Mouse (Mus musculus): Measurements from ENCODE around the gene Plac8. TPM values are rescaled to one million over a fixed set of nuclear protein-coding genes. Genes with fewer than 3 reads are reported as not detected.

Plac8 gene
- polyA plus RNA-seq (2014; fragmentation: Nextera tagmentation; extraction: Ambion mirVana): 148 and 159 TPM in 2 replicates

- Histone ChIP-seq H3K4me2 (replicated peaks; ENCODE audit: low read depth, low read length) (peak within 1 kb of the TSS; percentile 37), H3K9me3 (ENCODE audit: control insufficient read depth, low read depth, low read length) (no peaks in the 10 kb centered on the region), H3K27ac (ENCODE audit: low read length) (peak within 1 kb of the TSS; percentile 66), H3K4me1 (ENCODE audit: control insufficient read depth, insufficient read depth, low read length) (peaks cover 22% of the 10 kb centered on the region), H3K4me3 (ENCODE audit: low read depth, low read length) (peak within 1 kb of the TSS; percentile 22), H3K36me3 (ENCODE audit: control insufficient read depth, insufficient read depth, low read length) (no peaks in the 10 kb centered on the region), H3K9ac (replicated peaks; ENCODE audit: low read depth, low read length) (no peak within 1 kb of the TSS; the same call in 1 of the 2 replicates), H3K27me3 (ENCODE audit: control insufficient read depth, insufficient read depth, low read length) (no peaks in the 10 kb centered on the region)
- WGBS: 28% methylated on average over 7 of the region's 7 CpGs
- ATAC-seq (ENCODE audit: insufficient number of reproducible peaks, insufficient read depth, low FRiP score, low read depth): peak; percentile 87
These were observed at the start of gene Plac8 for GRCm38 (mm10) chr5:100572069-100572468. TSS of gene Plac8 (minus strand) at chr5:100572245.

DNA sequence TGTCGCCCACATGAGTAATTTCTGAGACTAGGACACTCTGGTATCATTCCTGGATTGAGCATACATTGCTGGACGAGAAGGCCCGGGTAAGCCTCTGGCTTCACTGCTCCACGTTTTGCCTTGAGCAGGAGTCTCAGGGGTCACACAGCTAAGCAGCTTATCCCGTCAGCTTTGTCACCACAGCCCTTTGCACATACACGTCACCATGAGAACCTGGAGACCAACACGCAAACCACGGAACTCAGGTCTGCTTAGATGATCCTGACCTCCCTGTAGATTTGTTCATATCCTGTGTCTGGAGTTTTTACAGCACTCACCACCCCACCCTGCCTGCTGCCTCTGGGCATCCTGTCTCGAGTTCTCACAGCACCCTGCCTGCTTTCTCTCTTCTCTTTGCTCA, 48.9 kb upstream of the Plac8 start:
- WGBS: 75% methylated on average over 9 of the region's 9 CpGs
- ATAC-seq (ENCODE audit: insufficient number of reproducible peaks, insufficient read depth, low FRiP score, low read depth): no peak
- Histone ChIP-seq H3K27me3 (ENCODE audit: control insufficient read depth, insufficient read depth, low read length) (no peaks in the 10 kb centered on the region), H3K36me3 (ENCODE audit: control insufficient read depth, insufficient read depth, low read length) (no peaks in the 10 kb centered on the region), H3K9me3 (ENCODE audit: control insufficient read depth, low read depth, low read length) (no peaks in the 10 kb centered on the region), H3K4me2 (replicated peaks; ENCODE audit: low read depth, low read length) (no peak overlapping the region), H3K9ac (replicated peaks; ENCODE audit: low read depth, low read length) (no peak overlapping the region), H3K4me1 (ENCODE audit: control insufficient read depth, insufficient read depth, low read length) (no peaks in the 10 kb centered on the region), H3K27ac (ENCODE audit: low read length) (no peak overlapping the region), H3K4me3 (ENCODE audit: low read depth, low read length) (no peak overlapping the region)

DNA sequence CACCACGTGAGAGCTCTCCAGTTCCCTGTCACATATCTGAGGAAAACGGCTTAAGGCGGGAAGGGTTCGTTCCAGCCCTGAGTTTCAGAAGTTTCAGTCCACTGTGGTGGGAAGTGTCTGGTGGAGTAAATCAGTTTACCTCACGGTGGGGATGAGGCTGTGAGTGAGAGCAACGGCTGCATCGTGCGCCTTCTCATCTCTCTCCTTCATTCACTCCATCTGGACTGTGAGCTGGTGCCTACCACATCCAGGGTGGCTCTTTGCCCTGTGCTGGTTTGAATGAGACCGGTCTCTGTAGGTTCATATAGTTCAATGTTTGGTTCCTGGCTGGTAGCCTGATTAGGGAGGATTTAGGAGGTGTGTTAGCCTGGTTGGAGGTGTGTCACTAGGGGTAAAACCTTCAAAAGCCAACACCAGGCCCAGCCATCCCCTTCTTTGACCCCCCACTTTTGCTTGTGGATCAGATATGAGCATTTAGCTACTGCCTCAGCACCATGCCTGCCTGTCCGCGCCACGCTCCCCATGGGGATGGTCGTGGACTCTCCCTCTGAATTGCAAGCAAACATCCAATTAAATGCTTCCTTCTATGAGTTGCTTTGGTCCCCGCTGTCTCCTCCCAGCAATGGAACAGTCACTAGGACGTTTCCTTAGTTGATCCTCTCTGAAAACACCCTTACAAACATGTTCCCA, 47.7 kb upstream of the Plac8 start:
- no peak for ATAC-seq (ENCODE audit: insufficient number of reproducible peaks, insufficient read depth, low FRiP score, low read depth)
- H3K4me3 ChIP-seq (ENCODE audit: low read depth, low read length): no peak overlapping the region
- no peaks in the 10 kb centered on the region for H3K27me3 ChIP-seq (ENCODE audit: control insufficient read depth, insufficient read depth, low read length)
- no peak overlapping the region for H3K9ac ChIP-seq (replicated peaks; ENCODE audit: low read depth, low read length)
- H3K4me2 ChIP-seq (replicated peaks; ENCODE audit: low read depth, low read length): no peak overlapping the region
- no peaks in the 10 kb centered on the region for H3K36me3 ChIP-seq (ENCODE audit: control insufficient read depth, insufficient read depth, low read length)
- no peaks in the 10 kb centered on the region for H3K4me1 ChIP-seq (ENCODE audit: control insufficient read depth, insufficient read depth, low read length)
- no peaks in the 10 kb centered on the region for H3K9me3 ChIP-seq (ENCODE audit: control insufficient read depth, low read depth, low read length)
- no peak overlapping the region for H3K27ac ChIP-seq (ENCODE audit: low read length)
- WGBS: 92% methylated on average over 15 of the region's 15 CpGs

- ATAC-seq (ENCODE audit: insufficient number of reproducible peaks, insufficient read depth, low FRiP score, low read depth): no peak
- H3K9me3 ChIP-seq (ENCODE audit: control insufficient read depth, low read depth, low read length): no peaks in the 10 kb centered on the region
- H3K9ac ChIP-seq (replicated peaks; ENCODE audit: low read depth, low read length): no peak overlapping the region
- no peaks in the 10 kb centered on the region for H3K4me1 ChIP-seq (ENCODE audit: control insufficient read depth, insufficient read depth, low read length)
- H3K27me3 ChIP-seq (ENCODE audit: control insufficient read depth, insufficient read depth, low read length): no peaks in the 10 kb centered on the region
- H3K36me3 ChIP-seq (ENCODE audit: control insufficient read depth, insufficient read depth, low read length): no peaks in the 10 kb centered on the region
- no peak overlapping the region for H3K4me2 ChIP-seq (replicated peaks; ENCODE audit: low read depth, low read length)
- no peak overlapping the region for H3K27ac ChIP-seq (ENCODE audit: low read length)
- H3K4me3 ChIP-seq (ENCODE audit: low read depth, low read length): no peak overlapping the region
- 85% methylated on average over 17 of the region's 17 CpGs for WGBS
These were observed 42.1 kb upstream of the Plac8 start for GRCm38 (mm10) chr5:100613896-100614768.

GRCm38 (mm10) chr5:100607868-100608267, 35.8 kb upstream of the Plac8 start:
- H3K27me3 ChIP-seq (ENCODE audit: control insufficient read depth, insufficient read depth, low read length): no peaks in the 10 kb centered on the region
- no peaks in the 10 kb centered on the region for H3K9me3 ChIP-seq (ENCODE audit: control insufficient read depth, low read depth, low read length)
- no peaks in the 10 kb centered on the region for H3K36me3 ChIP-seq (ENCODE audit: control insufficient read depth, insufficient read depth, low read length)
- ATAC-seq (ENCODE audit: insufficient number of reproducible peaks, insufficient read depth, low FRiP score, low read depth): no peak
- WGBS: 85% methylated on average over 9 of the region's 9 CpGs
- H3K4me3 ChIP-seq (ENCODE audit: low read depth, low read length): no peak overlapping the region
- no peak overlapping the region for H3K4me2 ChIP-seq (replicated peaks; ENCODE audit: low read depth, low read length)
- peaks cover 10% of the 10 kb centered on the region; the same call in 1 of the 2 replicates for H3K4me1 ChIP-seq (ENCODE audit: control insufficient read depth, insufficient read depth, low read length)
- H3K27ac ChIP-seq (ENCODE audit: low read length): peak overlapping the region; percentile 87
- no peak overlapping the region for H3K9ac ChIP-seq (replicated peaks; ENCODE audit: low read depth, low read length)

GRCm38 (mm10) chr5:100607090-100607762, 35.2 kb upstream of the Plac8 start:
- Histone ChIP-seq H3K27me3 (ENCODE audit: control insufficient read depth, insufficient read depth, low read length) (no peaks in the 10 kb centered on the region), H3K27ac (ENCODE audit: low read length) (peak overlapping the region; percentile 87), H3K9me3 (ENCODE audit: control insufficient read depth, low read depth, low read length) (no peaks in the 10 kb centered on the region), H3K4me1 (ENCODE audit: control insufficient read depth, insufficient read depth, low read length) (peaks cover 10% of the 10 kb centered on the region; the same call in 1 of the 2 replicates), H3K9ac (replicated peaks; ENCODE audit: low read depth, low read length) (no peak overlapping the region), H3K36me3 (ENCODE audit: control insufficient read depth, insufficient read depth, low read length) (no peaks in the 10 kb centered on the region), H3K4me3 (ENCODE audit: low read depth, low read length) (no peak overlapping the region), H3K4me2 (replicated peaks; ENCODE audit: low read depth, low read length) (no peak overlapping the region)
- peak; percentile 59; the same call in 1 of the 2 replicates for ATAC-seq (ENCODE audit: insufficient number of reproducible peaks, insufficient read depth, low FRiP score, low read depth)
- 46% methylated on average over 4 of the region's 4 CpGs for WGBS

DNA sequence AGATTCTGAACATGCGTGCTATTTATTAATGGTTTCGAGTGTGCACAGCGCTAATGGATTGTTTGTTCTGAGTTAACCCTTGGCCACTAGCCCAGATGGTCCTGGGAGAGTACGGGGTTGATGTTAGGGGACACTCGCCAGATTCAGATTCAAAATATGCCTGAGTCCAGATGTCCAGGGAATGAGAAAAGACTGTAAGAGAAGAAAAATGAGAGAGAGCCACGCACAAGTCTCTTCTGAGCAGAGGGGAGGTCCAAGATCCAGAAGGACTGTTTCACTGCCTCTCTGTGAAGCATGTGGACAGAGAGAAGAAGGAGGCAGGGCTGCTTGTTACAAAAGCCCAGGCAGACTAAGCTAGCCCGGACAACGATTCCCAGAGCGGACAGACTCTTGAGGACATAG, 33.8 kb upstream of the Plac8 start:
- ATAC-seq (ENCODE audit: insufficient number of reproducible peaks, insufficient read depth, low FRiP score, low read depth): peak; percentile 76; the same call in 1 of the 2 replicates

DNA sequence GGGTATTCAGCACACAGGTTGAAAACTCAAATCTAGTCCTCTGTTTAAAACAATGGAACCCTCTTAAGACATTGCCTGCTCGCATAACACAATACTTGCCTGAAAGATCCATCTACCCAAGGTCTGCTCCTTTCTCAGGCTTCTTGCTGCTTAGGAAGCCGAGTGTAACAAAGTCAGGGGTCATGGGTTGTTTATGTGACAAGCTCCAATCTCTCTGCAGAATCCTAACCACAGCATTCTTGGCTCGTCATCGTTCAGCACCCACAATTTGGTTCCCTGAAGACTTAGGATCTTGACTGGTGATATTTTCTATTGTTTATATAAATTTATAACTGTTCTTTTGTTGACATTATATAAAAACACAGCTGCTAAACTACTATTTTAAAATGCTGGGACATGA, 32.0 kb upstream of the Plac8 start:
- Histone ChIP-seq H3K27ac (ENCODE audit: low read length) (no peak overlapping the region), H3K4me3 (ENCODE audit: low read depth, low read length) (no peak overlapping the region), H3K9me3 (ENCODE audit: control insufficient read depth, low read depth, low read length) (no peaks in the 10 kb centered on the region), H3K27me3 (ENCODE audit: control insufficient read depth, insufficient read depth, low read length) (no peaks in the 10 kb centered on the region), H3K4me1 (ENCODE audit: control insufficient read depth, insufficient read depth, low read length) (peaks cover 10% of the 10 kb centered on the region; the same call in 1 of the 2 replicates), H3K4me2 (replicated peaks; ENCODE audit: low read depth, low read length) (no peak overlapping the region), H3K36me3 (ENCODE audit: control insufficient read depth, insufficient read depth, low read length) (no peaks in the 10 kb centered on the region), H3K9ac (replicated peaks; ENCODE audit: low read depth, low read length) (no peak overlapping the region)
- ATAC-seq (ENCODE audit: insufficient number of reproducible peaks, insufficient read depth, low FRiP score, low read depth): no peak
- WGBS: 25% methylated on average over 4 of the region's 4 CpGs

More for the DNA sequence above, 33.8 kb upstream of the Plac8 start:
- Histone ChIP-seq H3K36me3 (ENCODE audit: control insufficient read depth, insufficient read depth, low read length) (no peaks in the 10 kb centered on the region), H3K9ac (replicated peaks; ENCODE audit: low read depth, low read length) (no peak overlapping the region), H3K9me3 (ENCODE audit: control insufficient read depth, low read depth, low read length) (no peaks in the 10 kb centered on the region), H3K4me1 (ENCODE audit: control insufficient read depth, insufficient read depth, low read length) (peaks cover 10% of the 10 kb centered on the region; the same call in 1 of the 2 replicates), H3K4me2 (replicated peaks; ENCODE audit: low read depth, low read length) (no peak overlapping the region), H3K27me3 (ENCODE audit: control insufficient read depth, insufficient read depth, low read length) (no peaks in the 10 kb centered on the region), H3K4me3 (ENCODE audit: low read depth, low read length) (no peak overlapping the region), H3K27ac (ENCODE audit: low read length) (peak overlapping the region; percentile 87)
- WGBS: 12% methylated on average over 9 of the region's 9 CpGs
